Mouse (Mus musculus): ENCODE results near the gene Kcnj16.
A peak's percentile ranks its signal among the peaks of the same experiment; 100 is the strongest.

Kcnj16 gene

GRCm38 (mm10) chr11:111056030-111056429 is 88.2 kb downstream of the Kcnj16 start:
- no peak for DNase-seq (ENCODE audit: low spot score in 2 of 2)

DNA sequence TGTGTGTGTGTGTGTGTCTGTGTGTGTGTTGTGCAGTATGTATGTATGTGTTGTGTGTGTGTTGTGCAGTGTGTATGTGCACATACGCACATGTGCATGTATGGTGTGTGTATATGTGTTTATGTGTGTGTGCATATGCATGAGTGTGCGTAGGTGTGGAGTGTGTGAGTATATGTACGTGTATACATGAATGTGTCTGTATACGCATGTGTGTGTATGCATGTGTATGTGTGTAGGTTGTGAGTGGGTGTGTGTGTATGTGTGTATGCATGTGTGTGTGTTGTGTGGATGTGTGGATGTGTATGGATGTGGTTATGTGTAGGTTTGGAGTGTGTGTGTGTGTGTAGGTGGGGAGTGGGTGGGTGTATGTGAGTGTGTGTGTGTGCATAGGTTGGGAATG is 89.6 kb downstream of the Kcnj16 start:
- no peak for DNase-seq (ENCODE audit: low spot score in 2 of 2)

DNA sequence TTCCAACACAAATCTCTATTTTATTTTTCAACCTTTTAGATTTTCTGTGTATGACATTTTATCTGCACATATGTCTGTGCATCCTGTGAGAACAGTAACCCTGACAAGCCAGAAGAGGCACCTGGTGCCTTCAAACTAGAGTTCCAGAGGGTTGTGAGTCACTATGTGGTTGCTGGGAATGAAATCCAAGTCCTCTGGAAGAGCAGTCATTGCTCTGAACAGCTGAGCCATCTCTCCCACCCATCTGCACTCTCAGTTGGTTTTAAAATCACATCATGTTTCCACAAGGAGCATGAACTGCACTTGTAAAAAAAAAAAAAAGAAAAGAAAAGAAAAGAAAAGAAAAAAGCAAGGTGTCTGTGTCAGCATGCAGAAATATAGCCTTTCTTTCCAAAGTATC is 91.6 kb downstream of the Kcnj16 start:
- no peak for DNase-seq (ENCODE audit: low spot score in 2 of 2)

DNA sequence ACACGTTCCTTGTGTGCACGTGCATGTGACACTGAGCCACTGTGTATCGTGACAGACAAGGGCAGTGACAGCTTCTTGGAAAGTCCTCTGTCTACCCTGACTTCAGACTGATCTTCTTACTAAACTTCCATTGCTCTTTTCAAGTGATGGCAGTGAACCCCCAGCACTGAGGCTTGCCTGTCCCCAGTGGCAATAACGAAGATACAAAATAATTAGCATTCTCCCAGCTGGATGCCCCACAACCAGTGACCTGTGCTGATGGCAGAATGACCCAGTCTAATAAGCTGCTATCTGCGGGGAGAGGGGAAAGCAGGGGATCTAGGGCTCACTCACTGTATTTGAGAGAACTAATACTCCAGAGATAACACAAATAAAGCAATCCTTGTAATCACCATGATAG is 92.4 kb downstream of the Kcnj16 start:
- no peak for DNase-seq (ENCODE audit: low spot score in 2 of 2)

DNA sequence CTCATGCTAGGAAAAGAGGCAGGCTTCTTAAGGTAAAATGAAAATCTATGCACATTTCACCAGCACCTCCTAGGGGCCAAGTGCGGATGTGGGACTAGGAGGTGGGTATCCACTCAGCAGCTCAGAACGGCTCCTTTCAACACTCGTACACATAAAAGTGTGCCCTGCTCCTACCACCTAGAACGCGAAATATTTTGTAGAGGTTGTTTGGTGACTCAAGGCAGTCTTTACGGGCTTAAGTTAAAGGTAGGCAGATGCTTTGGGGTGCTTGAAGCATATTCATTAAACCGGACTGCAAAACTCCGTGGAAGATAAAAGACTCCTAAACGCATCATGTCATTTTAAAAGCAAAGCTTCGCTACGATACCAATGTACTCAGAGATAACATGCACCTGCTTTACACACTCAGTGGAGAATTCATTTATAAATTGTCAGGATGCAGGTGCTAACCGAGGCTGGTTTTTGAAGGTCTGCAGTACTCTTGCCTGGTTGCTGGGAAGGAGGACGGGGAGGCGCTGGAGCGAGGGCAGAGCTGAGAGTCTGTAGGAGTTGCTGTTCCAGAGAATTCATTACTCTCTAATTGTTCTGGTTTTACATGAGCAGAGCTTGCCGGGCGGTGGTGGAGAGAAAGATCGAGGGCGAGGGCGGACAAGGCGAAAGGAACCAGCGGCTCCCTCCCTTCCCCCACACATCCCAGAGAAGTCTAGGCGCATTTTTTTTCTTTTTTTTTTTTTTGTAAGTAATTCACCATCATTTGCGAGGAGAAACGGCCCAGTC is 97.1 kb downstream of the Kcnj16 start:
- DNase-seq (ENCODE audit: low spot score in 2 of 2), result no peak

DNA sequence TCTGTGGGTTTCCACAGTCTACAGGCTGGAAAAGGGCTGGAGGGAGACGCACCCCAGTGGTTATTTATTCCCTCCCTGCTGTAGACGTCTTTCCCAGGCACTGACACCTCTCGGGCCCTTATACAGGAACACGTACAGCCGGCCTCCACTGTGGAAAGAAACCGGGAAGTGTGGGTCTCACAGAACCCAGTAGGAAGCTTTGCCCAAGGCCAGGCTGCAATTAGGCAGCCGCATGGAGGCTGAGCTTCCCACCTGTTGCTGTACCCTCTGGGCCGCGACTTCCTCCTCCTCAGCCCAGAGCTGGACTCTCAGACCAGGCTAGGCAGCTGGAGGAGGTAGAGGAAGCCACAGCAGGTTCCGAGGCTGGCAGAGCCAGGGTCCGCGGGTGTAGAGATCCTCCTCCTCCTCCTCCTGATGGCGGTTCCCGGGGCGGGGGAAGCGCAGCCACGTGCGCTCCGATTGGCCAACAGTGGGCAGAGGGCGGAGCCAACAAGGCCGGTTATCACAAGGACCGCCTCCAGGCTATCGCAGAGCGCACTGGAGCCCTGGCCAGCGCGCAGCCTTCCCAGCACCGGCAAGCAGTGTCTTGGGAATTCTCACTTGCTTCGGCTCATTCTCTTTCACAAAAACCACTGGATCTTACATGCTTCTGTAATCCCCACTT is 97.9 kb downstream of the Kcnj16 start, which contains the start of gene Kcnj2:
Kcnj2 (plus strand) TSS at position 530 of the 664 bp plus-strand sequence.
- peak; percentile 78 to 88 for DNase-seq (ENCODE audit: low spot score in 2 of 2)

DNA sequence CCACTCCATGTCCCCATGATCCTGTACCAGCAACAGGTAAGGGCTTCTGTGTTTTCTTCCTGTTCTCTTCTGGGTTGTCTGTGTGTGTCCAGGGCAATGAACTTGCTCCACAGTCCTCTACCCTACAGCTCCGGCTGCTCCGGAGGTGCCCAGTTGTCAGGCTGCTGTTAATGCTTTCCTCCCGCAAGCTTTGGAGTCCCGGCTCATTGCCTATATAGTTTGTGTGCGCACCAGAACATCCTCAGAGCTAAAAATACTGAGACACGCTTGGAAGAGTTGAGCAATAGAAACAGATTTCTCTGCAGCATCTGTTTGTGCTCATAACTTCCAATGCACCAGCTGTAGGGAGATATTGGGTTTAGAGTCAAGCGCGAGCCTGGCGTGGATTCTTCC is 98.5 kb downstream of the Kcnj16 start:
- DNase-seq (ENCODE audit: low spot score in 2 of 2), result no peak

DNA sequence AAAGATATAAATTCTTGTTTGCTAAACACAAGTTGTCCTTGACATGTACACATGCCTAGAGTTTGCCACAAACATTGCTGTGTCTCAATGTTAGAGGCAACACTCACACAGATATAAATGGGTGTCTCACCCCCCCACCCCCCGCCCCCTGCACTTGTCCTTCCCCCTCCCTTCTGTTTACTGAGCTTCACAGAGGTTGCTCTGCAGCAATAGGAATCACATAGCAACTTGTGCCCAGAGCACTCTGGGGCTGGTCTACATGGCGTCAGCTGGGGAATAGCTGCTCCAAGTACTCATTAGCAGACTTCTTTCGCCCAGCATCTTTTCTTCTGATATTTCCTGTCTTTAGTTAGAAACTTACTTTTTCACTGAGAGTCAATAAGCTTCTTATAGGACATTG is 100.0 kb downstream of the Kcnj16 start:
- no peak for DNase-seq (ENCODE audit: low spot score in 2 of 2)

DNA sequence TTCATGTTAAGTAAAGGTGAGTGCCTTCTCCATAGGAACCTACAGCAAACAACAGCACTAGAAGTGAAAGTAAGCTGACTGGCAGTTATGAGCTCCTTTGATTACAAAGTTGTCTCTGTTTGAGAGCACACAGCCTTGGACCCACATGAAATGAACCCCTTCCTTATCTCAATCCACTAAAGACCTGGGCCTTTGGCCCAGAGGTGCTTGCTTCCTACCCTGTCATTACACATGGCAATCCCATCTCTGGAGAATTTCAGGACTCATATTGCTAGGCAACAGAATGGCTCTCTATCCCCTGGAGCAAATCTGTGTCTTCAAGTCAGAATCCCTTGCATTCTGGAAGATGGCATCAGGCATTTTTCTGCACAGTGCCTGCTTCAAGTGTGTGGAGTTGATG is 102.6 kb downstream of the Kcnj16 start:
- DNase-seq (ENCODE audit: low spot score in 2 of 2), result no peak

DNA sequence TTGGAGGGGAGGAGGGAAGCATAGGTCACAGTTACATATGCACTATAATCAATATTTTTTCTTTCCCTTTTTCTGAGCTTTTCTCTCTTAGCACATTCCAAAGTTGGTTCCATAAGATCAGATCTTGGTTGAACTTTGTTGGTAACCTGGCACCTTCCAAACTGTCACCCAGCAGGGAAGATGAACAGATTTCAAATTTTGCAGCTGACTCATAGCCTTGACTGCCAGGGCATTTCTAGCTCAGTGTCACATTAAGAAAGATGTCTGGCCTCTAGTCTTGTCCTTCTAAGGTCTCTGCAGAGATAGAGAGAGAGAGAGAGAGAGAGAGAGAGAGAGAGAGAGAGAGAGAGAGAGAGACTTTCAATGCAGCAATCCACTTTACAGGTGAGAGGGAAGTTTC is 106.3 kb downstream of the Kcnj16 start:
- no peak for DNase-seq (ENCODE audit: low spot score in 2 of 2)
